Mouse (Mus musculus) MEL (cell line): ENCODE results near the gene Mecom. TPM values are rescaled to one million over a fixed set of nuclear protein-coding genes. Genes with fewer than 3 reads are reported as not detected.

Experiments used
- DNase-seq: peaks from one replicate; pipeline ENCODE4 v3.0.0; 2011; ENCODE audit warnings: low read depth, low spot score
- H3K27ac ChIP-seq: 2 replicates; pipeline ENCODE4 v1.5.1; 2012; ENCODE audit warnings: low read depth, mild to moderate bottlenecking, control low read depth, low read length, moderate library complexity; ENCODE audit not compliant: control insufficient read depth
- H3K27me3 ChIP-seq, 2 experiments: fragments of 150-350 bp in 1 of 2; sonication (generic) in 1 of 2; 2 replicates each; pipeline ENCODE4 v1.6.1; 2012; ENCODE audit warnings: low read length in 2 of 2, mild to moderate bottlenecking in 2 of 2, improper control_type of control experiment in 1 of 2, moderate library complexity in 1 of 2; ENCODE audit not compliant: insufficient read depth in 2 of 2, control insufficient read depth in 1 of 2
- H3K36me3 ChIP-seq, 2 experiments: 2 replicates each; pipeline ENCODE4 v1.6.1; 2012 to 2014; ENCODE audit warnings: low read length in 2 of 2, improper control_type of control experiment in 1 of 2, inconsistent platforms in 1 of 2, mild to moderate bottlenecking in 1 of 2; ENCODE audit not compliant: insufficient read depth in 2 of 2, control insufficient read depth in 1 of 2
- H3K4me1 ChIP-seq, 2 experiments: fragments of 150-350 bp in 1 of 2; sonication (generic) in 1 of 2; 2 replicates each; pipeline ENCODE4 v1.6.1; 2012; ENCODE audit warnings: low read length in 2 of 2, improper control_type of control experiment in 1 of 2, mild to moderate bottlenecking in 1 of 2; ENCODE audit not compliant: insufficient read depth in 2 of 2, control insufficient read depth in 1 of 2
- H3K4me3 ChIP-seq, 2 experiments: fragments of 150-350 bp in 1 of 2; sonication (generic) in 1 of 2; 2 replicates each; pipeline ENCODE4 v1.5.1; 2012; ENCODE audit warnings: low read depth in 2 of 2, low read length in 2 of 2, mild to moderate bottlenecking in 2 of 2, moderate library complexity in 2 of 2, control low read depth in 1 of 2, improper control_type of control experiment in 1 of 2; ENCODE audit not compliant: control insufficient read depth in 1 of 2, insufficient read depth in 1 of 2
- H3K79me2 ChIP-seq: 2 replicates; pipeline ENCODE4 v1.6.1; 2012; ENCODE audit warnings: mild to moderate bottlenecking, low read length, moderate library complexity; ENCODE audit not compliant: control insufficient read depth, poor library complexity, insufficient read depth
- H3K9ac ChIP-seq: 2 replicates; pipeline ENCODE4 v1.6.1; 2012; ENCODE audit warnings: low read depth, mild to moderate bottlenecking, control low read depth, low read length, moderate library complexity; ENCODE audit not compliant: control insufficient read depth, poor library complexity, severe bottlenecking
- H3K9me3 ChIP-seq: fragments of 150-350 bp; sonication (generic); replicated peaks from 2 replicates; pipeline ENCODE4 v1.6.1; 2012; ENCODE audit warnings: mild to moderate bottlenecking, low read length, improper control_type of control experiment, moderate library complexity; ENCODE audit not compliant: insufficient read depth
- CHD1 ChIP-seq: IDR thresholded peaks from 2 replicates; pipeline ENCODE4 v1.6.1; 2012; ENCODE audit warnings: low read depth, mild to moderate bottlenecking, inconsistent platforms, low read length, improper control_type of control experiment
- CTCF ChIP-seq, 3 experiments: IDR thresholded peaks in 2 of 3; conservative IDR thresholded peaks in 1 of 3; 2 replicates each; pipeline ENCODE4 v1.5.1; 2011 to 2012; ENCODE audit warnings: low read length in 3 of 3, low read depth in 2 of 3, mild to moderate bottlenecking in 2 of 3, improper control_type of control experiment in 1 of 3, inconsistent platforms in 1 of 3, mixed read lengths in 1 of 3, moderate library complexity in 1 of 3; ENCODE audit not compliant: control insufficient read depth in 1 of 3, insufficient read depth in 1 of 3, poor library complexity in 1 of 3, severe bottlenecking in 1 of 3
- E2F4 ChIP-seq: IDR thresholded peaks from 2 replicates; pipeline ENCODE4 v1.6.1; 2011; ENCODE audit warnings: low read depth, low read length, improper control_type of control experiment, borderline replicate concordance
- EP300 ChIP-seq, 2 experiments: IDR thresholded peaks; 2 replicates each; pipeline ENCODE4 v1.6.1; 2011; ENCODE audit warnings: improper control_type of control experiment in 2 of 2, low read length in 2 of 2, low read depth in 1 of 2, mild to moderate bottlenecking in 1 of 2
- GATA1 ChIP-seq: IDR thresholded peaks from 2 replicates; pipeline ENCODE4 v1.6.1; 2011; ENCODE audit warnings: low read depth, low read length, improper control_type of control experiment
- HCFC1 ChIP-seq: IDR thresholded peaks from 2 replicates; pipeline ENCODE4 v1.6.1; 2012; ENCODE audit warnings: low read depth, mild to moderate bottlenecking, inconsistent platforms, low read length, improper control_type of control experiment, moderate library complexity
- JUND ChIP-seq: IDR thresholded peaks from 2 replicates; pipeline ENCODE4 v1.6.1; 2011; ENCODE audit warnings: low read depth, mild to moderate bottlenecking, improper control_type of control experiment, low read length
- MAFK ChIP-seq: IDR thresholded peaks from 2 replicates; pipeline ENCODE4 v1.6.1; 2011; ENCODE audit warnings: low read depth, mild to moderate bottlenecking, low read length, improper control_type of control experiment, borderline replicate concordance
- MYC ChIP-seq: IDR thresholded peaks from 2 replicates; pipeline ENCODE4 v1.6.1; 2011; ENCODE audit warnings: low read depth, mild to moderate bottlenecking, low read length, improper control_type of control experiment, moderate library complexity
- NELFE ChIP-seq: IDR thresholded peaks from 2 replicates; pipeline ENCODE4 v1.6.1; 2011; ENCODE audit warnings: low read depth, low read length, improper control_type of control experiment
- NRF1 ChIP-seq: IDR thresholded peaks from 2 replicates; pipeline ENCODE4 v1.6.1; 2014; ENCODE audit warnings: low read depth, mild to moderate bottlenecking, inconsistent platforms, low read length, improper control_type of control experiment, moderate library complexity; ENCODE audit not compliant: poor library complexity, insufficient read depth, severe bottlenecking
- POLR2A ChIP-seq, 2 experiments: IDR thresholded peaks; 2 replicates each; pipeline ENCODE4 v1.6.1; 2011 to 2012; ENCODE audit warnings: low read length in 2 of 2, mild to moderate bottlenecking in 2 of 2, control low read depth in 1 of 2, improper control_type of control experiment in 1 of 2, low read depth in 1 of 2, moderate library complexity in 1 of 2; ENCODE audit not compliant: control insufficient read depth in 1 of 2, insufficient read depth in 1 of 2, poor library complexity in 1 of 2
- POLR2AphosphoS2 ChIP-seq: IDR thresholded peaks from 2 replicates; pipeline ENCODE4 v1.6.1; 2011; ENCODE audit warnings: low read length, improper control_type of control experiment
- POLR2AphosphoS5 ChIP-seq: IDR thresholded peaks from 2 replicates; pipeline ENCODE4 v1.6.1; 2012; ENCODE audit warnings: low read depth, borderline replicate concordance, mild to moderate bottlenecking, inconsistent platforms, low read length, moderate library complexity, mixed read lengths
- SIN3A ChIP-seq: IDR thresholded peaks from 2 replicates; pipeline ENCODE4 v1.6.1; 2012; ENCODE audit warnings: low read length, improper control_type of control experiment, inconsistent platforms
- TAL1 ChIP-seq: IDR thresholded peaks from 2 replicates; pipeline ENCODE4 v1.6.1; 2012; ENCODE audit warnings: mild to moderate bottlenecking, inconsistent platforms, low read length, moderate library complexity, mixed read lengths
- TBP ChIP-seq: IDR thresholded peaks from 2 replicates; pipeline ENCODE4 v1.8.0; 2011; ENCODE audit warnings: low read depth, low read length, improper control_type of control experiment
- TCF12 ChIP-seq: IDR thresholded peaks from 2 replicates; pipeline ENCODE4 v1.6.1; 2014; ENCODE audit warnings: low read depth, mild to moderate bottlenecking, inconsistent platforms, low read length, improper control_type of control experiment, moderate library complexity
- USF1 ChIP-seq: IDR thresholded peaks from 2 replicates; pipeline ENCODE4 v1.6.1; 2014; ENCODE audit warnings: low read depth, mild to moderate bottlenecking, inconsistent platforms, low read length, improper control_type of control experiment, moderate library complexity
- USF2 ChIP-seq, 2 experiments: IDR thresholded peaks; 2 replicates each; pipeline ENCODE4 v1.6.1; 2011 to 2012; ENCODE audit warnings: improper control_type of control experiment in 2 of 2, low read length in 2 of 2, borderline replicate concordance in 1 of 2, inconsistent platforms in 1 of 2, low read depth in 1 of 2, mild to moderate bottlenecking in 1 of 2; ENCODE audit not compliant: insufficient read depth in 1 of 2
- ZKSCAN1 ChIP-seq: IDR thresholded peaks from 2 replicates; pipeline ENCODE4 v1.6.1; 2012; ENCODE audit warnings: low read depth, mild to moderate bottlenecking, inconsistent platforms, low read length, improper control_type of control experiment, moderate library complexity
- ZMIZ1 ChIP-seq: IDR thresholded peaks from 2 replicates; pipeline ENCODE4 v1.6.1; 2012; ENCODE audit warnings: low read depth, mild to moderate bottlenecking, inconsistent platforms, low read length, improper control_type of control experiment, moderate library complexity
- polyA plus RNA-seq, 2 experiments: library from polyadenylated mRNA; stranded (reverse) in 1 of 2; unstranded in 1 of 2; fragments of >175 nt in 1 of 2; fragments of >200 nt in 1 of 2; gene quantifications; 2 replicates each; pipeline versions ENCODE4 v1.2.1 to v1.2.4; 2012; ENCODE audit warnings: low replicate concordance in 2 of 2, low read depth in 1 of 2; ENCODE audit not compliant: insufficient read length in 2 of 2, insufficient read depth in 1 of 2, missing spikeins in 1 of 2
- total RNA-seq: library from RNA; depleted of rRNA; stranded (reverse); fragments of 300-350 nt; gene quantifications from 2 replicates; pipeline ENCODE4 v1.2.3, GENCODE M21; 2012

Mecom gene
- total and polyA plus RNA-seq, 3 experiments, result 0.04 TPM; not detected in 2

DNA sequence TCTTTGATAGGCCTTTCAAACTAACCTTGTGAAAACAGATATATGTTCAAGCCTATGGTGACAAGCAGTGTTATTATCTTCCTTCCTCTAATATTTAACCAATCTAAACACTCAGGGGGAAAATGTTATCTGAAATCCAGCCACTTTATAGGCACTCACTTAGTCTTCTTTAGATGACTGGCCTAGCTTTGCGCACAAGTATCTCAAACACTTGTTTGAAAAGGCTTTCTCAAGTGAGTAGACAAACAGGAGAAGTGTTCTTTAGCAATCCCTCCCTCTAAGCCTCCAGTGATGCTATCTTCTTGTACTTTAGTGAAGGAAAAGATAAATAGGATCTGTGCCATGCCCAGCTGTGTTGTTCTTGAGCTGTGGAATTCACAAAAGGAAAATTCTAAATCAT, 412.7 kb downstream of the Mecom start:
- DNase-seq, result no peak
- Histone ChIP-seq H3K4me1 (no peaks in the 10 kb centered on the region), H3K79me2 (no peaks in the 10 kb centered on the region), H3K9me3 (no peaks in the 10 kb centered on the region), H3K36me3 (no peaks in the 10 kb centered on the region), H3K27ac (no peak overlapping the region), H3K9ac (no peak overlapping the region), H3K4me3 (no peak overlapping the region), H3K27me3 (no peaks in the 10 kb centered on the region)
- TF ChIP-seq E2F4 (no peak), POLR2AphosphoS2 (no peak), MAFK (no peak), CTCF (IDR thresholded peaks at IDR 0.05 in 2 of 3, conservative IDR thresholded peaks at IDR 0.05 in 1 of 3; ENCODE audit: control insufficient read depth in 1 of 3, insufficient read depth in 1 of 3, low read depth in 2 of 3, low read length in 3 of 3, poor library complexity in 1 of 3, severe bottlenecking in 1 of 3) (no peak), EP300 (IDR thresholded peaks at IDR 0.05; ENCODE audit: low read depth in 1 of 2, low read length in 2 of 2) (no peak), ZMIZ1 (no peak), POLR2AphosphoS5 (no peak), JUND (no peak), TAL1 (no peak), USF2 (IDR thresholded peaks at IDR 0.05; ENCODE audit: borderline replicate concordance in 1 of 2, insufficient read depth in 1 of 2, low read depth in 1 of 2, low read length in 2 of 2) (no peak), ZKSCAN1 (no peak), POLR2A (IDR thresholded peaks at IDR 0.05; ENCODE audit: control insufficient read depth in 1 of 2, insufficient read depth in 1 of 2, low read depth in 1 of 2, low read length in 2 of 2, poor library complexity in 1 of 2) (no peak), TBP (no peak), CHD1 (no peak), NELFE (no peak)

- H3K79me2 ChIP-seq, result no peaks in the 10 kb centered on the region
- no peaks in the 10 kb centered on the region for H3K4me1 ChIP-seq
- H3K27me3 ChIP-seq, result no peaks in the 10 kb centered on the region
- no peak overlapping the region for H3K9ac ChIP-seq
- no peak for DNase-seq
- H3K27ac ChIP-seq, result no peak overlapping the region
- H3K9me3 ChIP-seq, result no peaks in the 10 kb centered on the region
- no peaks in the 10 kb centered on the region for H3K36me3 ChIP-seq
- no peak overlapping the region for H3K4me3 ChIP-seq
- TF ChIP-seq POLR2AphosphoS2, result no peak
- TF ChIP-seq GATA1, result no peak
- no peak for TF ChIP-seq TCF12
- TF ChIP-seq HCFC1, result no peak
- TF ChIP-seq TAL1, result no peak
- no peak for TF ChIP-seq USF1
- TF ChIP-seq MYC, result no peak
- no peak for TF ChIP-seq NRF1
- no peak for TF ChIP-seq SIN3A
- TF ChIP-seq, all 39 proteins: peak for 0
These were observed 414.8 kb downstream of the Mecom start for GRCm38 (mm10) chr3:30132981-30133380.
